Mouse (Mus musculus): ENCODE results near the gene Ift80.
A peak's percentile ranks its signal among the peaks of the same experiment; 100 is the strongest.
"Not testable (repeated sequence)": the region's sequence is repeated elsewhere in the genome, so short reads cannot be mapped to it uniquely, and the experiment has no call there.

Ift80 gene

DNA sequence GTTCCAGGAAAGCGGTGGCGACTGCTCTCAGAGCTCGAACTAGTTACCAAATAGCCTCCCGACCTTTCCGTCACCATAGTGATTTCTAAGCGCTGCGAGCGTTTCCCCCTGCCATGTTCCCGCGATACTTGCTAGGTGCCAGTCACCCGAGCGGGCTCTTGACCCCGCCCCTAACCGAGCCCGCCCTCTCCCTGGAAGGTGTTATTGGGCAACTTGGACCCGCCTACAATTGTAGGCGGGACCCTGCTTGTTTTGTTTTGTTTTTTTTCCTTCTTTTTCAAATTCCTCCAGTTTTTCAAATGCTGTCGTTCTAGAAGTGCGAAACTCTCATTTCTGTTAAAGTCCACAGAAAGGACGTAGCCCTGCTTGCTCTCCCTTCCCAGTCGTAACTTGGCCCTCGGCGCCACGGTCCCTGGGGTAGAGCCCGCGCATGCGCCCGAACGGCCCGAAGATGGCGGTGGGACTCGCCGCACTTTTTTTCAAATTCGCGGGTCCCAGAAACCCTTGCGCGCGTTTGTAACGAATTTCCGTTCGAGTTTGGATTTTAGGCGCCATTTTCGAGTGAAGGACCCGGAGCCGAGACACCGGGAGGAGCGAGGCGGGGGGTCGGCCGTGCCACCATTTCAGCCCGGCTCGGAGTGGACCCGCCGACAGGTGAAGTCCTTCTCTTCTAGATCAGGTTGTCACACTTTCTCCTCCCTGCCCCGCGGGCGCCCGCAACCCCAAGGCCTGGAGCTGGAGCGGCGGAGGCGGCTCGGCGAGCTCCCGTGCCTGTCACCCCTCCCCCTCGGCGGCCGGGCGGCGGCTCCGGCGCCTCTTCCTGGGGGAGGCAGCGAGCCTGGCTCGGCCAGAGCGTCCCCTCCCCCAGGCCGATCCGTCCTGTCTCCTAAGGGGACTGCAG is at the start of gene Ift80, which contains the start of gene Smc4:
Ift80 (minus strand) TSS at position 134 of the 901 bp plus-strand sequence.
Smc4 (plus strand) TSS at position 302 of the 901 bp plus-strand sequence.
- DNase-seq: peak; percentile 97

DNA sequence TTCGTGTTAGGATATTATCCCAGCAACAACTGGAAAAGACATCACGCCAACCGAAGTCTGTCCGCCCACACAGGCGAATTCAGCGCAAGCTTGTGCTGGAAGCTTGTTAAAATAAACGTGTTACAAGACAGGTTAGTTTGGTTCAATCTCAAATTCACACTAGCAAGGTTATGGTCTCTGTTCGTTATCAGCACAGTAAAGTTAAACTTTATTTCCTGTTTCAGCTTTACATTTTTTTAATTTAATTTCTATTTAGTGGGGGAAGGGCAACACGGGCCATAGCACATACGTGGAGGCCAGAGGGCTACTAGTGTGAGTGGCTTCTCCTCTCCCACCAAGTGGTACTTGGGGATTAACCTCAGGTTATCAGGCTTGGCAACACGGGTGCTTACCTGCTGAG is 47.5 kb upstream of the Ift80 start:
- no peak for DNase-seq

DNA sequence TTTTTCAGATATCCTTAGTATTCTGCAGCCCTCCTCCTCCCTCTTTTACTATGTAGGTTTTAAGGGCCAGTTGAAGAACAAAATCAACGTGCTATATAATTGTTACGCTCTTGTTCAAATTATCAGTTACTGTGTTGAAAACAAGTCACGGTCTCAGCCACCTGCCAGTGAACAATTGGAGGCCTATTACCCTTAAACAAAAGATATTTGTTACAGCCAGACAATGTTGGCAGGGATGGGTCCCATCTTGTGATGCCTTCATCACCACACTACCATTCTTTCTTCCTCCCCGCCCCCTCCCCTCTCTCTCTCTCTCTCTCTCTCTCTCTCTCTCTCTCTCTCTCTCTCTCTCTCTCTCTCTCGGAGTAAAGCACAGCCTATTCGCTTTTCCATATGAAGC is 44.6 kb upstream of the Ift80 start:
- no peak for DNase-seq

DNA sequence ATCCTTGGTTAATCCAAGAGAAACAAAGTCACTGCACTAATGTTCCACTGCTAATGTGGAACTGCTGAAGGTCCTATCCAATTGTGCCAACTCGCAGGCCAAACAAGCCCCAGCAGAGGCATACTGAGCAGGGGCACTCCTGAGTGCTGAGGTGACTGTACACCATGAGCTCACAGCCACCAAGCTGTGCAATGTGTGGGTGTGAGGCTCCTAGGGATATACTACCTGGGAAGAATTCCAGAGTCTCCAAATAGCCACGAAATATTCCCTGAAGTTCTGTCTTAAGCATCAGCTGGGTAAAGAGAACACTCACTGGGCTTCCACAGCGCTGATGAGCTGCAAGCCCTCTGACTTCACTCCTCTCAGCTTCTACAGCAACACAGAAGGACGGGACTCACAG is 43.3 kb upstream of the Ift80 start:
- no peak for DNase-seq

DNA sequence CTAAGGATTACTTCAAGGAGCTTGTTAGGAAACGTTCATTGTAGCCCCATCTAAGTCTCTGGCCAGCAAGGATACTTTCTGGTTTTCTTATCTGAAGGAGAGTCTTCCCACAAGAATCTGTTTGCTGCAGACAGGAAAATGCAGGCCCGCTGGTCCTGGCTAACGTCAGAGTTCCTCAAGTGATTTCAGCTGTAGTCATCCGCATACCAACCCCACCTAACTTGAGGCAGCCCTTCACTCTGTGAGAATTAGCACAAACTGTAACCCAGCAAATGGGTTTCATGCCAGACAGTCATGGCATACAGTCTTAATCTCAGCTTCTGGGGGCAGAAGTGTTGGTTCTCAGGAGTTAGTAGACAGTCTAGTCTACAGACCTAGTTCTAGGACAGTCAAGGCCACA is 42.1 kb upstream of the Ift80 start:
- DNase-seq: no peak

DNA sequence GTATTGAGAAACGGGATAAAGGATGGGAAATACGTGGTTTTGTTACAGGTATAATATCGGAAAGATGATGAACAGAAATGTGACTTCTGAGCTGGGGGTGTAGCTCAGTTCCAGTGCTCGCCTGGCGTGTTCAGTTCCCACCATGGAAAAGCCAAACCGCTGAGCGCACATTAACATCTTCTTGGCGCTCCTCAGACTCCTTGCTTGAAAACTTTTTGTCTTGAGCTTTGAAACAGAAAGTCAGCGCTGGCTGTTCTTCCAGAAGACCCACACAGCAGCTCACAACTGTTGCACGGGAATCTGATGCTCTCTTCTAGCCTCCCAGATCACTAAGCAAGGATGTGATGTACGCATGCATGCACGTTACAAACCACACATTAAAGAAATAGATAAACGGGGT is 41.4 kb upstream of the Ift80 start:
- DNase-seq: no peak

DNA sequence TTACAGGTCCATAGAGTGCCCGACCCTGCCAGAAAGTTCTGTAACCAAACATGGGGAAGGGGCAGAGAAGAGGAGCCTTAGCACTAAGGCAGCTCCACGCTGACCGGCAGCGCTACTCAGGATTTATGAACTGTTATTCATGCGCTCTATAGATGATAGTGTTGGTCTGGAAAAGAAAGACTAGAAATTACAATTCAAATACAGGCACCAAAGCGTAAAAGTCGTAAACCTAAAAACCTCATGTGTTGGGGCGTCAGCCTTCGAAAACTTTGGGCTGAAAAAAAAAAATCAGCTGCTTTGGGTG is 41.0 kb upstream of the Ift80 start:
- no peak for DNase-seq

DNA sequence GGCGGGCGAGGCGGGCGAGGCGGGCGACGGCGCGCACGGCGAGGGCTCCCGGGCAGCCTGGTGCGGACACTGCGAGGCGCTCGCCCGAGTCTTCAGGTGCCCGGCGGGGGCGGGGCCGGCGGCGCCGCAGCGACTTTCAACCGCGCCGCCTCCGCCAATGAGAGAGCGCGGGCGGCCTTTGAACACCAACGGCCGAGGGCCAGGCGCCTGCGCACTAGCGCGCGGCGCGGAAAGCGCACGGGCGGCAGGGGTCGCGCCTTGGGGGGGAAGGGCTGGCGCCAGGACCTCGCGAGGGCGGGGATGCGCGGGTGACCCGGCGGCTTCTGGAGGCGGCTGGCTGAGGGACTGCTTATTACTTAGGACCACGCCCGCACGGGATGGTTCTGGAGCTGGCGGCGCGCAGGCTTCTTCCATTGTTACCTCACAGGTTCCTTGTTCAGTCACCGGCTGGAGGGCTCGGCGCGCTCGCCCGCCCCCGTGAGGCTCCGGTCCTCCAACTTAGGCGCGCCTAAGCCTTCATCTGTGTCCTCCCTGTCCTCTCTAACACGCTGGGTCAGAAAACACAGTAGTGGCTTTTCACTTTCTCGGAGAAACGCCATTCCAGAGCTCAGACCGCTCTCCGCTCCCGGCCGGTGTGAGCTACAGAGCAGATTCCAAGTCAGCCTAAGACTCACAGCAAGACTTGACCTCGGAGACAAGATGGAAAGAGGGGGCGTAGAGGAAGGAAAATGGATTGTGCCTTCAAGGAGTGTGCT is 40.5 kb upstream of the Ift80 start, which contains the start of gene Trim59:
Trim59 (minus strand) TSS at position 111 of the 755 bp plus-strand sequence.
- peak; percentile 95 for DNase-seq

DNA sequence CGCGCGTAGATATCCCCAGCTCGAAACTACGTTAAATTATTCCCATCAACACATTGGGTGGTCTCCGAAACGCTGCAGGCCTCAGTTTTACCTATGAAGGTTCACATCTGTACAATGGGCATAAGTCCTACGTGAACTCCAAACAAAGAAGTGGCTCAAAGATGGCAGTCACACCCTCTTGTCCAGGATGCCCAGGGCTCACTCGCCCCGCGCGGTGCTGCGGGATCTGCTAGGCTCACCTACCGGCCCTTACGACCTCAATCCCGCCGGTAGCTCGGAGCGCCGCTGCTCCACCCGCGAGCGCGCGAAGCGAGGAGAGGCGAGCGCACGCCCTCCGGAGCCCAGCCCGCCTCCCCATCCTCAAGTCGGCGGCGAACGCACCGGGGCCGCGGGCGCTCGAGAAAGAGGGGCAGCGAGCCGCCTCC is 39.8 kb upstream of the Ift80 start:
- no peak for DNase-seq

DNA sequence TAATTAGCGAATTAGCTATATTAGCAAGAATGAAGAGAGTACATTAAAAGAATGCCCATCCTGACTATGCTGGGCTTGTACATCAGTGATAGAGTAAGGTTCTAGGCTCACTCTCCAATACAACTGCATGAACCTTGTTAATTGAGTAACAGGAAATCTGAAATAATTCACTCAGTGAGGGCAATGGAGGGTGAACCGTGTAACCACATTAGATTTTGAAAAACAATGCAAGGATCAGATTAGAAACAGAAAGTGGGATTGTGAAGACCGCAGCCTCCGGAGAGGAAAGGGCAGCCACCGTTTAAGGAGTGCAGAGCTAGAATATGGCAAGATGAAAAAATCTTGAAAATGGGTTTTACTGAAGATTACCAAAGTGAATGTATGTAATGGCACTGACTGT is 36.9 kb upstream of the Ift80 start:
- DNase-seq: no peak

DNA sequence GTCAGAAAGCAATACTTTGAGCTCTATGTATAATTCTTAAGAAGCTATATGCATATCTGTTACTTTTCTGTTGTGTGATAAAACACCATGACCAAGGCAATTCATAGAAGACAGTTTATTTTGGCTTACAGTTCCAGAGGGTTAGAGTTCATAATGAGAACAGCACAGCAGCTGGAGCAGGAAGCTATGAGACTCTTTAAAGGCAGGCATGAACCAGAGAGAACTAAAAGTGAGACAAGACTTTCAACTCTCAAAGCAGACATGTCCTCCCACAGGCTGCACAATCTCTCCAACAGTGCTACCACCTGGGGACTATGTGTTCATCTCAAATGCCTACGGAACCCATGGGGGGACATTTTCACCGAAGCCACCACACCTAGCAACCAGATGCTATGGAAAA is 35.7 kb upstream of the Ift80 start:
- no peak for DNase-seq

DNA sequence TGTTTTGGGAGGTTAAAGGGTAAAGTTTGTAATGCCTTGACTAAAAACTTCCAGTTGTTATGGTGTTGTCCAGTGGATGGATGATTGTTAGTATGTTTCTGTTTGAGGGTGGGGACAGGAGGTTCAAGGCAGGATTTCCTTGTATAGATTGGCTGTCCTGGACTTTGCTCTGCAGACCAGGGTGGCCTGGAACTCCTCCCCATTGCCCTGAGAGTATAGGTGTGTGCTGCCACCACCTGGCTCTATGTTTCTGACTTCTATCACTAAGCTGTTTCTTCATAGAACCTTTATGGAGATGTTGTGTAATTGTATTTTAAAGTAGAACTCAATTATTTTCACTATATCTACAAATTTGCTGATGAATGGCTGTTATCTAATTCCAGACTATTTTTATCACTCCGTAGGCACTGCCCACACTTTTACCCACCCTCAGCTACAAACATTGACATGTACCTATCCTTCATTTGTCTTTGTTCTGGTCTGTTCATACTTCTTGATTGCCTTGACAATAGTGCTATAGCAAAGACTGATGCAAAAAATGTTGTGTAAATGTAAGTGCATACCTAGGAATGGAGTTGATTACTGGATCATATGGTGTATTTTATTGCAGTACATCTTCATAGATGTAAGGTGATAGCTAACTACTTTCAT is 21.9 kb upstream of the Ift80 start:
- no peak for DNase-seq

DNA sequence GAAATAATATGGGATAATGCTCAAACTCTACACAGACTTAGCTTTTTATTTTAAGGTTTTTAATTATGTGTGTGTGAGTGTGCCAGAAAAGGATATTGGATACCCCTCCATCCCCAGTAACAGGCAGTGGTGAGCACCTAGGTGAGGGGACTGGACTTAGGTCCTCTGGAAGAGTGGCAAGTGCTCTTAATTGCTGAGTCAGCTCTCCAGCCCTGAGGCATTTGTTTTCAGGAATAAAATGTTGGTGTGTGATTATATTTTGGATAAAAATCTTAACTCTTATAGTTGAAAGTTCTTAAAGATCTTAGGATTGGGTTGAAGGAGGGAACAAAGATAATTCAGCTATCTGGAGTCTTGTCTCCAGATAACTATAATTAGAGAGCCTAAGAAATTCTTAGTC is 16.4 kb upstream of the Ift80 start:
- DNase-seq: no peak

DNA sequence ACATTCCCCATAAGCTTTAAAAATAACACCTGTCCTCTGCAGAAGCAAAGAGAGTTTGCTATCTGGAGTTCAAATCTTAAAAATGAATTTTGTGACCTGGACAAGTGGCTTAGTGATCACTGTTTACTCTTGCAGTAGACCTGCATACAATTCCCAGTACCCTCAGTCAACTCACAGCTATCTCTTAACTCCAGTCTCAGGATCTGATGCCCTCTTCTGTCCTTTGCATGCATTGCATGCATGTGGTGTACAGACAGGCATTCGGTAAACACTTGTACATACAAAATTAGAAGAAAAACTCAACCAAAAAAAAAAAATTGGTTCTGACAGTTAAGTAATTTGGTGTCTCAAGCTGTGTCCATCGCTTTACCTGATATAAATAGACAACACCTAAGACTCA is 15.9 kb upstream of the Ift80 start:
- DNase-seq: no peak

DNA sequence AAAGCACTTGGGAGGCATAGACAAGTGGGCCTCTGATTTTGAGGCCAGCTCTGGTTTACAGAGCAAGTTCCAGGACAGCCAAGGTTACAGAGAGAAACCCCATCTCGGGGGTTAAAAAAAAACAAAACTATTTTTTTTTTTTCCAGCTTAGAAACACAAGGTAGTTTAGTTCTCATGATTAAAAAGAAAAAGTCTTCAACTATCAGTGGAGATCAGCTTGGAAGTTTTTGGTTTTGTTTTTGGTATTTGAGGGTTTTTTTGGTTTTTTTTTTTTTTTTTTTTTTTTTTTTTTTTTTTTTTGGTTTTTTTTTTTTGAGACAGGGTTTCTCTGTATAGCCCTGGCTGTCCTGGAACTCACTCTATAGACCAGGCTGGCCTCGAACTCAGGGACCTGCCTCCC is 14.3 kb upstream of the Ift80 start:
- not testable (repeated sequence) for DNase-seq

DNA sequence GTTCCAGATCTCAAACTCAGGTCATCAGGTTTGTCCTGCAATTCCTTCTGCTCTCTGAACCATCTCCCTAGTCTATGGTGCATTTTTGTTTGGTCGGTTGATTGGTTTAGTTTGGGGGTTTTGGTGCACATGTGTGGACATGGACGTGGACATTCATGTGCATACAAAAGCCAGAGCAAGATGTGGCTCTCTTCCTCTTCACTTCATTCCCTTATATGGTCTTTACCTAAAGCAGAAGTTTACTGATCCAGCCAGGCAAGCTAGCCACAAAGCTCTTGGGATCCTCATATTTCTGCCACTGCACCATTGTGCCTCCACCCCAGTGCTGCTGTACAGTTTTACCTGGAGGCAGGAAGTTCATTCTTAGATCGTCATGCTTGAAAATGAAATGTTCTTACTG is 12.8 kb upstream of the Ift80 start:
- no peak for DNase-seq

DNA sequence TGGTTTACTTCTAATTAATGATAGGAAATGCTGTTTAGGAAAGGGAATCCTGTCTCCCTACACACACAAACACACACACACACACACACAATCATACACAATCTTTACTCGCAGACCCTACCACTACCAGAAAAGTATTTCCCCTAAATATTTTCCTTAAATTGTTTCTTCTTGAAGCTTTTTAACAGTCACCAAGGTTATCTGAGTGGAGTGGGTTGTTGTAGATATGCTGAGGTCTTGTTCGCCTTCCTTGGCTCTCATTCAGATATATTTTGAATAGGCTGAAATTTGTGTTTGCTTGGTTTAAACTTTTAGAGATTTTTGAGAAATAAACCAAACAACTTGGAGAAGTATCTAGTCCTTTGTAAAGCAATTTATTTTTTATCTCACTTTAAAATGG is 4.5 kb upstream of the Ift80 start:
- DNase-seq: no peak

DNA sequence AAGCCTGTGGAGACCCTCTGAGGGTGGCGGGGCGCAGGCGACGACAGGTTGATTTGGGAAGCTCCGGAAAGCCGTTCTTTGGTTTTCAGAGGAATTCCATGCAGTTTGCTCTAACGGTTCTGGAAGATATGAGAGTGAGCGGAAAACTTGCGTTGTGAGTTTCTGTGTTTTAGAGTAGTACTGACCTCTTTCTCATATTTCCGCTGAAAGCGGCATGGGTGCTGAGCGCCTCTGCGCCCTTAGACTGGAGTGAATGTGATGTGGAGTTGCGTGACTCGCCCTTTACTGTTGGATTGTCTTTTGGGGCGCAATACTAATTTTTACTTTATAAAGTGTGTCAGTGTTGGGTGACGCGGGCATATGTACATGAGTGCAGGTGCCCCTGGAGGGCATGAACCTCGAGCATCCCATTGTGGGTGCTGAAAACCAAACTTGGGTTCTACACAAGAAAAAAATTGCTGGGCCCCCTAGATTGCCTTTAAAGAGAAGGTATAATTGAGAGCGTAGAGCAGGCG is 1.9 kb upstream of the Ift80 start:
- peak; percentile 26 for DNase-seq

DNA sequence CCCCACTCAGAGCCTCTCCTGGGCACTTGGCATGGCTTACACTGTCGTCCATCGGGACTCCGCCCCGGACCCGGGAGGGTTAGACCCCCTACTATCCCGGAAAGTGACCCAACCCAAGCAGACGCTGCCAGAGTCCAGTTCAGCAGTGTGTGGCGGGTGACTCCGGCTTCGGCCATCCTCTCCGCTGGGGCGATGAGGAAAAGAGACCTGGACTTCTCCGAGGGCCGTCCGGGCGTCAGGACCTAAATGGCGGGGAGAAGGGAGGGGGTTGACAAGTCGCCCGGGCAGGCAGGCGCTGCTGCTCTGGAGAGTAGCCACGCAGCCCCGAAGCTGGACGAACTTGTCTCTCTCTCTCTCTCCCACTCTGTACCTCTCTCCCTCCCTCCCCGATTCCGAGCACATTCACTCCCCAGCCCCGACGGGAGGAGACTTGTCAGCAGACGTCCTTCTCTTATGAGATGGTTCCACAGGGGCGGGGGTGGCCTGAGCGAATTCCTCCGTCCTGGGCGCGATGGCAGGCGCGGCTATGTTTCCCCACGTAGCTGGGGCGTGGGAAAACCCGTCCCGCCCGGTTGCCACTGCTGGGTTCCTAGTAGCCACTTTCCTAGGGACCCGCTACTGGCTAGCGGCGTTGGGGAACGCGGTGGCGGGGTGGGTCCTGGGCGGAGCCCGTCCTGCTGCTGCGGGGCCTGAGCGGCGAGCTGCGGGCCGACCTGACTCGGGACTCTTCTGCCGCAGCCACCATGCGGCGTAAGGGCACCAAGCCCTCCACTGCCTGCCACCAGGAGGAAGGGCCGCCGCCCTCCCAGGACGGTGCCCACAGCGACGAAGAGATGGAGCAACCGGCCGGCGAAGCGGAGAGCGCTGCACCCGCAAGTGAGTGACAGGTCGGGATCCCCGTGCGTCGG is 1.2 kb upstream of the Ift80 start:
- DNase-seq: peak; percentile 73

DNA sequence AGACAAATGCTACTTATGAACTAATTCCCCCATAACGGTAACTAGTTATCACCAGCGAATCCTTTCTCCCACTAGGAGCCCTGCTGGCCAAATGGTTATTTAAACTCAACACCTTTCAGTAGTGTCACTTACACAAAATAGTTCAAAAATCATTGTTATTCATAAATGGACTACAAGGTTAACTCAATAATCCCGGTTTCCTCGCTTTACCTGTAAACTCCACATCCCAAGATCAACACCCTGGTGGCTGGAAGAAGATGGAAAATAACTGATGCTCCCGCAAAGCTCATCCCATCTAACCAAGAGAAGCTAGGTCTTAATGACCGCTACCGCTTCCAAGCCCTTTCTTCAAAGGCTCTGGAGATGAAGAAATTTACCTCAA is 324 bp downstream of the Ift80 start:
- no peak for DNase-seq

DNA sequence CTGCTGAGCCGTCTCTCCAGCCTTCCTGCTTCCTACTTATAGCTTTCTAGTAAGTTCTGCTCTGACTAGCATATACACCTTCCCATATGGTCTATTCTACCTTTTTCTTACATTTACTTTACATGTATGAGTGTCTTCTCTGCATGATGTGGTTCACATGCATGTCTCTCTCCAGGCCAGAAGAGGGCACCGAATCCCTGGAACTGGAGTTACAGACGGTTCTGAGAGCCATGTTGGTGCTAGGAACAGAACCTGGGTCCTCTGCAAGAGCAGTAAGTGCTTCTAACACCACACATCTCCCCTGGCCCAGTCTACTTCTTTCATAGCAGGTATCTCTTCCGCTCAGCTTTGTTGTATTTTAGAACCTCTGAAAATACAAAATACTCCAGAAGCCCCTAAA is 1.6 kb downstream of the Ift80 start:
- no peak for DNase-seq

DNA sequence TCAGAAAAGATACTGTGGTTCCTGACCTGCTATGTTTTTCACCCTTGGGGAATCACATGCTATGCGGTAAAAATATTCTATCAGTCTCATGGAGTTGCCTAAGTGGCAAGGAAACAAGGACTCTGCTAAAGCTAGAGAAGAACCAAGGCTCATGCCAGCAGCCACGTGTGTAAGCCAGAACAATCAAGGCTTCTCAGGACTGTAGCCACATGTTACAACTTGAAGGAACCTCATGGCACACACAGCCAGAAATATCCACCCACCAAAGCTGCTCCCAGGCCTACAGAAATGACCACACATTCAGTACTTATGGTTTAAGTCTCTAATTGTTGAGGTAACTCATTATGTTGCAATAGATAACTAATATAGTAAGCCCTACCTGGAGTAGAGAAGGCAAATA is 17.8 kb downstream of the Ift80 start:
- no peak for DNase-seq
